Mouse (Mus musculus) liver, embryonic 14.5 days (tissue): Measurements from ENCODE around the gene Zfp36l1.
A peak's percentile ranks its signal among the peaks of the same experiment; 100 is the strongest.

Source experiments
- CTCF ChIP-seq: IDR thresholded peaks from 2 replicates; pipeline ENCODE4 v1.5.1; 2016; ENCODE audit warnings: antibody characterized with exemption, low read depth, control low read depth
- EP300 ChIP-seq: IDR thresholded peaks from 2 replicates; pipeline ENCODE4 v1.6.1; 2016; ENCODE audit warnings: antibody characterized with exemption, low read depth

GRCm38 (mm10) chr12:80088143-80088542 is 24.7 kb downstream of the Zfp36l1 start:
- TF ChIP-seq CTCF, result no peak
- peak; percentile 91 for TF ChIP-seq EP300
